Mouse (Mus musculus): Measurements from ENCODE around the gene Ptprc. TPM values are rescaled to one million over a fixed set of nuclear protein-coding genes. Genes with fewer than 3 reads are reported as not detected.

Gene Ptprc
- total RNA-seq (2023), result 1,000 to 10,000 TPM; 1,578 to 1,637 TPM

GRCm38 (mm10) chr1:138175494-138175893 lies at the start of gene Ptprc:
Gene Ptprc, minus strand, starts transcription at chr1:138175708.

Other genes starting within 250 kb of the Ptprc start
- not detected for gene Atp6v1g3, start 98.0 kb upstream of the Ptprc start, total RNA-seq (2023)

All from monocyte, adult 59 days (primary cell).